Mouse (Mus musculus) spleen, postnatal 14 days (tissue): ENCODE data around the gene Anks3.
A peak's percentile ranks its signal among the peaks of the same experiment; 100 is the strongest.

Source experiments
- DNase-seq, 2 experiments: peaks; one replicate each; pipeline ENCODE4 v3.0.0; 2021 to 2022; ENCODE audit warnings: low spot score in 2 of 2

Anks3 gene

DNA sequence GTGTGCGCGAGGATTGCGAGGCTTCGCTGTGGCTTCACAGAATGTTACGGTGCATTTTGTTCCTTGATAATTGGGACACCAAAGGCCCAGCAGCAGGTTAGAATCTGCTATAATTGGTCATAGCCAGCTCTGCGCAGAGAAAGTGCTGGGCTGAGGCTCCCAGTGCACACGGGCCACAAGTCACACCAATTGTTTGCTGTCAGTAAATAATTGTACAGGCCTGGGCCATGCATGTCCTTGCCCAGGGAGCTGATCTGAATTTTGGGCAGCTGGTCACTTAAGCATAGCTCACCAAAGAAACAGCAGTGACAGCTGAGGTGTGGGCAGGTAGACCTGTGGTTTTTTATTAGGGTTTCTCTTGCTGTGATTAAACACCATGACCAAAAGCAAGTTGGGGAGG lies 36.0 kb downstream of the Anks3 start:
- no peak for DNase-seq

DNA sequence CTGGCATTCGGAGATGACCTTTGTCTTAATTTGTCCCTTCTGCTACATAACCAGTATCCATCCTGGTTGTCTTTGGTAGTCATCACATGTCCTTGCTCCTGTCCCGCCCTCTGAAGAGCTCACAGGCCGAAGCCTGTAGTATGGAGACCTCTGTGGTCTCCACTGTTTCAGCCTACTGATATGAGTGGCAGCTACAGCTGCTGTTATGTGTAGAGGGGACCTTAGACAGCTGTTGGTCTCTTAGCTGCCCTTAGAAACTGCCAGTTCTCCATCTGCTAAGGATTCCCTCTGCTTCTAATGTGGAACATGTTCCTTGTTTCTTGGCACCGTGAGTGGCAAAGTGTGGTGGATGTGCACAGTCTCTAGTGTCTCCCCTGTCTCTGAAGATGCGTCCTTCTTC lies 40.0 kb downstream of the Anks3 start:
- no peak for DNase-seq

DNA sequence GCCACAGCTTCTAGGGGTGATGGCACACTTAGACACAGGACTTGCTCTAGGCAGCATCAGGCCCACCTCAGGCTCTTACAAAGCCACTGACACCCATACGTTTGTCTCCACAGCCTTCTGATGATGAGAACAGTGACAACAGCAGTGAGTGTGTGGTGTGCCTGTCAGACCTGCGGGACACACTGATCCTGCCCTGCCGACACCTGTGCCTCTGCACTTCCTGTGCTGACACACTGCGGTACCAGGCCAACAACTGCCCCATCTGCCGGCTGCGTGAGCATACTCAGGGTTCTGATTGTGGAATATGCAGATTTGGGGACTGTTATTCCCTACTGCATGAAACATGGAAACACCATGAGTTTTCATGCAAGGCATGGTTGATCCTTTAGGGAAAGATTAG lies 41.5 kb downstream of the Anks3 start:
- no peak for DNase-seq

DNA sequence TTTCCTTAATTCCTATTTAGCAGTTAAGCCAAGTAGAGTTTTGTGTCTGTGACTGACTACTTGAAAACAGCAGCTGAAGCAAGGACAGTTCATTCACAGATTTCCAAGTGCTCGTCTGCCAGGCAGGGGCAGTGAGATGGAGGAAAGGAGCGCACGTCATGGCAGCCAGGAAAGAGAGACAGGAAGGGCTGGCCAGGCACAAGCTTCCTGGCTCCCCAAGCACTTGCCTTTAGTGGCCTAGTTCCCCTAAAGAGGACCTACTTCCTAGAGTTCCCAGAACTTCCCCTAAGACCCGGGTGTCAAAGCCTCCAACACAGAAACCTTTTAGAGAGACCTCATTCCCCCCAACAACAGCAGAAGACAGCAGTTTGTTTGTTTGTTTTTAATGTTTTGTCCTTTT lies 43.4 kb downstream of the Anks3 start:
- no peak for DNase-seq

DNA sequence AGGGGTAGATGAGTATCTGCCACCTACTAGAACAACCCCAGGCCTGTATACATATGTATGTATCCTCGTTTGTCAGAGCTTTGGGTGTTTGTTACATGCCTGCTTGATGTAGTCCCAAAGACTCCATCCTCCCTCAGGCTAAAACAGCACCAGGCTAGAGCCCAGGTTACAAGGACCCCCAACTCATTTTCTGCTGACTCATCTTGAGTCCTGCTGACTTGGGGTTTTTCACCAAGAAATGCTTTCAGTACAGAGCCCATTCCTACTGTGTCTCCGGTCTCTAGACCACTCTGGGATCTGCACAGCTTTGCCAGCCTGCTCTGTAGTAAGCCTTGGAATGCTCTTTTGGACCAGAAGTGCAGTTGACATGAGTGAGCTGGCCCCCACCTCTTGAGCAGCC lies 47.4 kb downstream of the Anks3 start:
- no peak for DNase-seq

DNA sequence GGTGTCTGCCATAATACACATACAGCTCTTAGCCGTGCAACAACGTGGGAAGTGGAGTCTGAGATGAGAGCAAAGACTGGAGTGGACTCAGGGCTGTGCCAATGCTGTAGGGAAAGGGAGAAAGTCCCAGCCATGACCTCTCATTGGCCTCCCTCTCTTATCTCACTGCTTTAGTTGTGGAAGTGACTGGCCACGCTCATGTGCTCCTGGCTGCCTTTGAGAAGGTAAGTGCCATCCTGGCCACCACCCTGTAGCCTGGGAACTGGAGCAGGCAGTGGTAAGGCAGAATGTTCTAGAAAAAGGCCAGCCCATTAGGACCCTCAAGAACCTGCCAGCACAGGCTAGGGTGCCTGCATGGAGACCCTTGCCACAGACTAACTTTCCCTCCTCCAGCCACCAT lies 48.1 kb downstream of the Anks3 start:
- no peak for DNase-seq

DNA sequence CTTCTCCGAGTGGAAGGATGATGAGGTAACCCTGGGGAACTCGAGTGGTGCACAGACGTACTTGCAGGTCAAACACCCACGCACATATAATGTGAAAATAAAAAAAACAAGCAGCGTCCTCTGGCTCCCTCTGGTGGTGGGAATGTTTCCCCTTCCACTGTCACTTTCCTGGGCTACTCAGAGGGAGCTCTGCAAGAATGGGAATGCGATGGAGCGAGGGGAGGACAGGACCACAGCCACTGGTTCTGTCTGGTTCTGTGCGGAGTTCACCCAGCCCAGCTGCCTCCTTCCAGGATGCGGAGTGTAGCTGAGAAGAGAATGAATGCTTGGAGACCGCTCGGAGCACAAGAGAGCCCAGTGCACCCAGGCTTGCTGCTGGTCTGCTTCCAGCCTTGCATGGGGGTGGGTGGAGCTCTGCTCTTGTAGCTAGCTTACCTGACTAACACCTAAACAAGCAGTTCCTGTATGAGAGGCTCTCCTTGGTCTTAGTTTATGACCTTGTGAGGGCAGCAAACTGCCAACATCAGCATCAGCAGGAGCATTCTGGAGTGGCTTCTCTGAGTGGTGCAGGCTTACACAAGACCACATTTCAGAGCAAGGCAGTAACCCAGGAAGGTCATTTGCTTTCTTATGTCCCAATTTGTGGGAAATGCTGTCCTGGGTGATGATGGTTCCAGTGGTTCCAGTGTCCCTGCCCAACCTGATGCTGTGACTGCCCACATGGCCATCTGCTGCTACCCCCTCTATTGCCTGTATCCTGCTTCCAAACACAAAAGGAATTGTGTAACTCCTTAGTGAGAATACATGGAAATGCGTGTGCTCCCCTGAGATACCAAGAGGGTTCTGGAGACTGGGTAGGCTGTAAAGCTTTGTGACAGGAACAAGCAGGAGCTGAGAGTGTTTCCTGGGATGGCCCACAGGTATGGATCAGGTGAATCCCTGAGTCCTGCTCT lies 49.9 kb downstream of the Anks3 start:
- peak; percentile 56 to 79 for DNase-seq

DNA sequence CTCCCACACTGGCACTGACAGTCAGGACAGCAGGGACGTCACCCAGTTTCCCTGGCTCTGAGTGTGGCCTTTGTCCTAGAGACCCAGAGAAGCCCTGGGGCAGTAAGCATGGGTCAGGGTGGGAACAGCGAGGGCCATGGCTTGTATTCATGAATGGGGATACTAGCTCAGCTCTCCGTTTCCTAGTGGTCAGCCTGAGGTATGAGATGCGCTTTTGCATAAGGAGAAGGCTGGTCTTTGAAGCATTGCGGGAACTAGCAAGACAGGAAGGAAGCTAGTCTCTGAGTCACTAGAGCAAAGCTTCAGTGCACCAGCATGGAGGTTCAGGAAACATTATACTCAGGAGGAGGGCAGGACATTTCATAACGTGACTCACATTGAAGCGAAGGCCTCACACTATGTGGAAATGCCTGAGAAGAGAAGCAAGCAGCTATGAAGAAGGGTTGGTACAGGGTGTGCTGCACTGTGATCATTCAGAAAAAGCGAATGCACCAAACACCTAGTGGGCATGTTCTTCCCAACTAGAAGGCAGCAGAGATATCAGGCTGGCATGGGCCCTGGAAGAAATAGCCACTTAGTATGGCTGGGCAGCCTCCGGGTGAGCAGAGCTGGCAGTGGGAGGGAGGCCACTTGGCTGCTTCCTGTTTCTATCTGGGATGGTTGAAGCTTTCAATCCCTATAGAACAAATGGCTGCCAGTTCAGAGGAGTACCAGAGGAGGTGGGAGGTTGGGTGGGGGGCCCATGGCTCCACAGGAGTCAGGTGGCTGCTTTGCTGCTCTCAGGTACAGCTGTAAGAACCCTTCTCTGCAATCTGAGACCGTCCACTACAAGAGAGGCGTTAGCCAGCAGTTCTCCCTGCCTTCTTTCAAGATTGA lies 50.9 kb downstream of the Anks3 start:
- no peak for DNase-seq

DNA sequence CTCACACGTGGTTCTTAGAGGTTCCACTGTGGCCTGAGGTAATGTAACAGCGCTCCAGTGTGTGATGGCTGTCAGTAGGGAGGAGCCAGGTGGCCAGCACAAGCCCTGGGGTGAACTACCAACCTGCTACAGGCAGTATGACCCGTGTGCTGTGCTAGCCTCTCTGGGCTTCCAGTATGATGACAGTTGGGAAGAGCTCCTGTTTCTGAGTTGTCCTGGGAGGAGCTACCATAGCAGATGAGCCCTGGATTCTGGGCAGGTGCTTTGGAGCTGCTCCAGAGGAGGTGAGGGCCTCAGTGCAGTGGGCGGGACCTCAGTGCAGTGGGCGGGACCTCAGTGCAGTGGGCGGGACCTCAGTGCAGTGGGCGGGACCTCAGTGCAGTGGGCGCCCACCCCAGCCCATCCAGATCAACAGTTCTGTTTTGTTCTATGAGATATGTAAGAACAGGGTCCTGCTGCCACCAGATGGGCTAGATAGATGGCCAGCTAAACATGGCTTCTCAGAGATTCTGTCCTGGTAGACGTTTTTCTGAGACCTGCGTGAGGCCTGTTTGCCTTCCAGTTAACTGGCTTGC lies 51.8 kb downstream of the Anks3 start:
- DNase-seq, result no peak

DNA sequence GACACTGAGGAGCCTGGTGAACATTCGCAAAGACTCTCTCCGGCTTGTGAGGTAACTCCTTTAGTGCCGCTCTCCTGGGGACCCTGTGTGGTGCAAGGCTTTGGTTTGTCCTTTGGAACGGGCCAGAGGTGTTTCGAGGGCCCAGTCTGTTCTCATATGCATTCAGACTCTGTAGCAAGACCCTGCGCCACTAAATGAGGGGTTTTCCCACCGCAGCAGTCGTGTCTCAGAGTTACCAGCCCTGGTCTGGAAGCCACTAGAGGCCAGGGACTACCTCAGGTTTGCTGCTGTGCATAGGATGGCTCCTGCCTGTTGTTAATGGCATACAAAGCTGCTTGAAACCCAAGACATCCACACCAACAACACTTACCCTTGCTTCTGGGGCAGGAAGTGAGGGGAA lies 53.2 kb downstream of the Anks3 start:
- no peak for DNase-seq

DNA sequence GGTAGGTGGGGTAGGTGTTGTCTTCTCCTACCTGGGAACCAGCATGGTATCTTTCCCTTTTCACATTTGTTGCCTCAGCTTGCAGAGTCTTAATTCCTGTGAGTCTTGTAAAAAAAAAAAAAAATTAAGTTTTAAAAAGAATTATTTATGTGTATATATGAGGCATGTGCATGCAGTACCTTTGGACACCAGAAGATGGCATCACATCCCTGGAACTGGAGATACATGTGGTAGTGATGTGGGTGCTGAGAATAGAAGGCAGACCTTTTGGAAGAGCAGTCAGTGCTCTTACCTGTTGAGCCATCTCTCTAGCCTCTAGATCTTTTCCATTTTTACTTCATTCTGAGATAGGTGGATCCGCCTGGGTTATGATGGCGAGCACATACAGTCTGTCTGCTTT lies 54.3 kb downstream of the Anks3 start:
- no peak for DNase-seq

DNA sequence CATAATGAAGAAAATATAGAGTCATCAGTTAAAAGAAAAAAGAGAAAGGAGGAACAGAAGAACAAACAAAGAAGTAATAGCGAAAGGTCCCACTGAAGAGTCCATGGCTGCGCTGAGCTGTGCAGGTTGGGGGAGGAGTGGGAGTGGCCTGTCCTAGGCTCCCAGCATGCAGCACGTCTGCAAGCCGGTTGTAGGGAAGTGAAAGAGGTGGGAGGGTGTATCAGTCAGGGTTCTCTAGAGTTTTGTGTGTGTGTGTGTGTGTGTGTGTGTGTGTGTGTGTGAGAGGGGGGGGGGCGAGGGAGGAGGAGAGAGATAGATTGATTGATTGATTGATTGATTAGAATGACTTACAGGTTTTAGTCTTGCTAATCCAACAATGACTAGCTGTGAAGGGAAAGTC lies 56.0 kb downstream of the Anks3 start:
- peak in 1 of 2 experiments; percentile 23 for DNase-seq

DNA sequence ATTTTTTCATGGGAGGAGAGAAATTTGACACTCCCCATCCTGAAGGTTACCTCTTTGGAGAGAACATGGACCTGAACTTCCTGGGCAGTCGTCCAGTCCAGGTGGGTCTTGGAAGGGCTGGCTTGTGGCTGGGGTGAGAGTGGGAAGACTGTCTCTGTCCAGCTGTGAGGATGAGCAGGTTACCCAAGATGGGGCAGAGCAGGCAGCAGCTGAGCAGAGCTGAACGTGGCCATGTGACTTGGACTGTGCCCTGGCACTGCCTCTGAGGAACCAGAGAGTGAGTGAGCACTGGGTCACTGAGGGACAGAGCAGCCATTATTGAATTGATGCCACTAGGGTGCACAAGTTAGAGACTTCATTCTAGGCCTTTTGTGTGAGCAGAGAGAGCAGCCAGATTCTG lies 56.6 kb downstream of the Anks3 start:
- no peak for DNase-seq

DNA sequence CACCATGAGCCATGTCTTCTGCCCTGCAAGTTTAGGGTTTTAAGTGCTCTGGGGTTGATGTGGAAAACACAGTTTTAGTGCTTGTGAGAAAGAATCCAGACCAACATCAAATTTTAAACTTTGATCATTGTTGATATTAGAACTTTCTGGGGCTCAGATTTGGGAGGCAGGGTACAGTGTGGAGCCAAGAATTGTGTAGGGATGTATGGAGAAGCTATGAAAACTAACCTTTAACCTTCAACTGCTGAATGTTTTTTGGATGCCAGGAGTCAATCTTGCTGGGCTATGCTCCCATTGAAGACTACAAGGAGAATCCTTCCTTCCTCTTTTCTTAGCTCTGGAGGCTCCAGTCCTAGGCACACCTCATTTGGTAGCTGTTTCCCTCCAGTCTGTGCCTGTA lies 57.4 kb downstream of the Anks3 start:
- no peak for DNase-seq

DNA sequence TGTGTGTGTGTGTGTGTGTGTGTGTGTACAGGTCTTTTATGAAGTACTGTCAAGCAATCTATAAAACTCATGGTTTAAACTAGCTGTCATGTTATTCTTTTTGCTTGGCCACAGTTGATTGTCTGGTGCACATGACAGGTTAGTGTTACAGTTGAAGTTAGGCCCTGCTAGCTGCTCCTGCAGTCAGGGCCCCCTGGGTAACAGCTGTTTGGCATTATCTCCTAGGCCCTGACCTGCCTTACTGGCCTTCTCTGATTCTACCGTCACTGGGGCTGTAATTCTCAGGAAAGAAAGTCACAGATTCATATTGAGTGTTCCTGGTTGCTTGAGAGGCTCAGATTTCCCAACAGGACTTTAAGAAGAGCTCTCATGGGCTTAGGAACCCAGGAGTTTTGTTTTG lies 58.4 kb downstream of the Anks3 start:
- DNase-seq, result no peak

DNA sequence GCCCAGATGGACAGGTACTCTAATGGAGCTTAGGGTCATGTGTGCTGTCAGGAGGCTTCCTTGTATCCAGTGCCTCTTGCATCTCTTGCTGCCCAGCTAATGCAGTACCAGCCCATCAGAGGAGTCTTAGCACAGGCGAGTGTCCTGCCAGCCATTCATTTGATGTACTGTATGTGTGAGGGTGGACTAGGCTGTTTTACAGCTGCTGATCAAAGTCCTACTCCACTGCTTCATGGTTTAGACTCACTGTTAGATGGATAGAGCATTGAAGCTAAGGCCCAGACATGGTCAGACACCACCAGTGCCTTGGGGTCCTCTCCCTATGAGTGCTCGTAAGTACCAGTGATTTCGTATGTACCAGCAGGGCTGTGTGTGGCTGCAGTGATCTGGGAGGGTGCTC lies 59.1 kb downstream of the Anks3 start:
- DNase-seq, result no peak

DNA sequence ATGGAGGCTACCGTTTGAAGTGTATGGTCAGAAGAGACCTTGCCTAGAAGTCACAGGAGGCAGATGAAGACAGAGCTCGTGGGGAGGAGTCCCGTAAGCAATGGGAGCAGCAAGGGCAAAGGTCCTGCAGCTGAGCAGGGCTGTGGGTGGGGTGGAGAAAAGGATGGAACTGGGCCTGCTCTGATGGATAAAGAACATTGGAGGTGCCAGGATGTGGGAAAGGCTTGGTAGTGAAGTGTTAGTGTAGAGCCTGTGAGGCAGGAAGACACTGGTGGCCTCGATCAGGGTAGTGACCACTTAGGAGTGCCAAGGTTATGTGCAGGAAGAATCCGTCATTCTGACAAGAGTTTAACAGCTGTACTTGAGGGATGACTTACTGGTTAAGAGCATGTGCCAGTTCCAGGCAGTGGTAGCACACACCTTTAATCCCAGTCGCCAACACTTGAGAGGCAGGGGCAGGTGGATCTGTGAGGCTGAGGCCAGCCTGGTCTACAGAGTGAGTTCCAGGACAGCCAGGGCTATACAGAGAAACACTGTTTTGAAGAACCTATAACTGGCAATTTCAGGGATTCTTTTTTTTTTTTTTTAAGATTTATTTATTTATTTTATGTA lies 60.4 kb downstream of the Anks3 start:
- no peak for DNase-seq

DNA sequence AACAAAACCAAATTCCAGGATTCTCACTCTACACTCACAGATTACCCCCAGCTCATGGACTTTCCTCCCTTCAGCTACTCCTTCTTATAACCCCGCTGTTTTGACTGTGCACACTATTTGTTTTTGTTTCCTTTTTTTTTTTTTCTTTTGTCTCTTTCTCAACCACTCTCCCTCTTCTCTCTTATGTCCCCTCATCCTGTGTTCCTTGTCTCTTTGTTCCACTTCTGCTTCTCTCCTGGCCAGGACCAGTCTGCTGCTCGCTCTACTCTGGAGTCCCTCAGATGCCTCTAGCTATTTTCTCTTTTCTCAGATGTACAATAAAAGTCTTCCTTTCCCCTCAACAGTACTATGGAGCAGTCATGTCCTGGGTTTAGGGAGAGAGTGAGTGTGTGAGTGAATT lies 61.6 kb downstream of the Anks3 start:
- no peak for DNase-seq

DNA sequence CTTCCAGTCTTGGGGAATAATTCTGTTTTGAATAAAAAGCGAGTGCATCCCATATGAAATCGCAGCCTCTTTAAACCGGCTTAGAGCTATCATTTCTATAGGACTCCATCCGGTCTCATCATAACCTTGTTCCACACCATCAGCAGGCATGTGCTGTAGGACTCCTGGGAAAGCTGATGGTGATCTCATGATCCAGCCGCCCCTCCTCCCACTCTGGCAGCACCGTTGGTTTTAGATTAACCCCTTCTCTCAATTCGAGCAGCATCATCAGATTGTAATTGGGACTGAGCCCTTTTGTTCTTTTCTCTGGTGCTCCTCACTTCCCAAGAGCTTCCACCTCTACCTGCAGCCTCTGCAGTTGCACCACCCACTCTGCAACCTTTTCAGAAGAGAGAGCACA lies 62.8 kb downstream of the Anks3 start:
- DNase-seq, result no peak

DNA sequence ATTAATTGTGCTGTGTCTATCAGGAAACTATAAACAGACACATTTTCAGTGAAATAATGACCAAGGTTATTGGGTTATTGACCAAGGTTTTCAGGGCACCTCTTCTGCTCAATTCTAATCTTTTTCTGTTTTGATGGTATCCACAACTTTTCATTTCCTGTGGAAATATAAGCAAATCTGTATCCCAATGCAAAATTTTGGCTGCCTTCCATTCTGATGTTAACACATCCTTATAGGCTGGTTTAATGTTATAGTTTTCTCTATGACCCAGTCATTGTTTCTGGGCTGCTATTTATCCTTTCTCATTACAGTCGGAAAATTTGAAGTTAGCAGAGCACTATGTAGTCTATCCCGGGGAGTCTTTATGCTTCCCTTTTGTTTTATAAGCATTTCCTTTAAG lies 64.3 kb downstream of the Anks3 start:
- no peak for DNase-seq

DNA sequence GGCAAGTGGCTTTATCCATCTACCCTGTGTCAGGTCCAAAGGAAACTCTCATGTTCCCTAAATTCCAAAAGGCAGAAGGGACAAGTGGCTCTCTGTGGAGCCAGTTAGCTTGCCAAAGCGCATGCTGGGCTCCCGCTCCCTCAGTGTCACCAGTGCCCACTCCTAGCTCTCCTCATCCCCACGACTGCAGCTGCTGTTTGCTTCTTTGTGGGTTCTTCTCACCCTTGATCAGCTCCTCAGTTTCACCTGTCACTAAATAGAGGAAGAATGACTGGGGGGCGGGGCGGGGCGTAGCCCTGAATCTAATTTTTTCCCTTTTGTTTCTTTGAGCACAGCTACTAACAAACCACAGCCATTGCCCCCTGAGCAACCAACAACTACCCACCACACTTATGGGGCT lies 65.1 kb downstream of the Anks3 start:
- DNase-seq, result no peak

DNA sequence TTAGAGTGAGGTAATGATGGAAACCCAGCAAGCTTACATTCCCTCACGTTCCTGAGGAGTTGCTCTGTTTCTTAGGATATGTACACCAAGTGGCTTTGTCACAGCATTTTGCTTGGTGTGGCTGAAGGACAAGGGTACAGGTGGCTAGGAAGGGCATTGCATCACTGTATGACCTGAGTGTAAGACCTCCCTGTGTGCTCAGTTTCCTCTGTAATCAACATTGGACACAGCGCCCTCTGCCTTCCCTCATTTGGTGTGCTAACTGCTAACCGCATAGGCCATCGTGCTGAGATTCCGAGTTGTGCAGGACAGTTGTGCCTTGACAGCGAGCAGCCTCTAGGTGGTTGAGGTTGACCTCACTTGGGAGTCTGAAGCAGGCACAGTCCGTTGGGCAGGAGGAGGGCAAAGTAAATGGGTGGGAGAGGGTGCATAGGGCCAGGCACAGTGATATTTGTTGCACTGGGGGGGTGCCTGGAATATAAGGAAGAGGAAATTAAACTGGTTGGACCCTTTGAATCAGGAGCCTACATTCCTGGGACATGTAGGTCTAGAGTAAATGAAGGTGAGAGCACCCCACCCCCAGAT lies 66.8 kb downstream of the Anks3 start:
- no peak for DNase-seq
